In genomic region chr10:127063239-127063872, GRCm38 (mm10) we compare ENCODE assay signal across 8 mouse cellular contexts. TPM values are rescaled to one million over a fixed set of nuclear protein-coding genes. Genes with fewer than 3 reads are reported as not detected.
DNase-seq lines count a peak whose midpoint lies in the region; ATAC-seq lines count a peak whose summit lies in the region.

TSS of gene Cdk4 (plus strand) at chr10:127063534.

- ATAC-seq in megakaryocyte progenitor cell, adult 5-6 weeks (replicated peaks; ENCODE audit: poor library complexity), result peak; percentile 70

- peak; percentile 98 for DNase-seq in adipocyte (ENCODE audit: low spot score)
- peak; percentile 98 for DNase-seq in embryo, embryonic 10 days (ENCODE audit: low spot score)
- peak; percentile 98 for DNase-seq in gastrocnemius, postnatal 10 days
- peak; percentile 98 for DNase-seq in induced T-regulatory cell, adult 2 months (ENCODE audit: low read depth)
- peak; percentile 97 to 98 for DNase-seq in left cerebral cortex, adult 9 months (ENCODE audit: low spot score in 2 of 2)
- peak; percentile 99 for DNase-seq in right cerebral cortex, postnatal 14 days
- peak; percentile 96 to 99 for DNase-seq in urinary bladder, postnatal 36 days (ENCODE audit: low spot score in 2 of 2)

RNA-seq across cellular contexts. Expression of gene Cdk4, which starts in this region (rescaled TPM):
- 100 to 1,000 TPM; 122 to 147 TPM for total RNA-seq in gastrocnemius, postnatal 10 days (2021)
- total RNA-seq in megakaryocyte progenitor cell, adult 5-6 weeks (2015), result 781 and 827 TPM in 2 replicates
- total RNA-seq in megakaryocyte progenitor cell, adult 5-6 weeks (2017), result 536 and 567 TPM in 2 replicates

Comparison
In these comparisons a context has a peak if more than half of its experiments do, and no peak if none do; other contexts are left out.
1. Peak in every context shown above with its lines: DNase-seq and ATAC-seq.